11 mouse cellular contexts compared by ENCODE assay signal in the genomic region with DNA sequence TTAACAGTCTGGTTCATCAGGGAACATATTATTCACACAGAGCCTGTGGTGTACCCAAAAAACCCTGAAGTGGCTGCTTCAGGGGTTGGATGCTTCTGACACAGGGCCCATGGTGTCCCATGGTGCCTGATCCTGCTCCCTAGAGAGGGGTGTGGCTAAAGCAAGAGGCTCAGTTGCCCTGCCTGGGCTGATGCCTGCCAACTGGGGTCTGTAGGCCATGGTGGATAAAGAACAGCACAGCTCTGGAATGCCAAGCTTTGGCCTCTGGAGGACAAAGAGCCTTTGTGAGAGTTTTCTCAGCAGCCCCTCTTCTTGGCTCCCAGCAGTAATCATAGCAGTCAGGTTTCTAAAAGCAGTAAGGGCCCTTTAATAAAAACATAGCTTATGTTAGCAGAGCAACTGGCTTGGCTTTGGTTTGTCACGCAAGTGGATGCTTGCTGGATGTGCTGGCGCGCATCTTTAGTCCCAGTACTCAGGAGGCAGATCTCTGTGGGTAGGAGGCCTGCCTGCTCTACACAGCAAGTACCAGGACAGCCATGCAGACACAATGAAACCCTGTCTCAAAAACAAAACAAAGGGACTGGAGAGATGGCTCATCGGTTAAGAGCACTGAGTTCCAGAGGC. TPM values are rescaled to one million over a fixed set of nuclear protein-coding genes. Genes with fewer than 3 reads are reported as not detected.
DNase-seq lines count a peak whose midpoint lies in the region; ATAC-seq lines count a peak whose summit lies in the region.
"Had no signal": no experiment of that assay in that cellular context is flagged by ENCODE, and none has a peak within 500 bp of the region (broad histone marks: within the 10 kb centered on the region; RNA-seq: fewer than 3 reads in every experiment).

No protein-coding gene starts in this region.

- peak overlapping the region; percentile 26; the same call in 1 of the 2 replicates for H3K27ac ChIP-seq in embryonic facial prominence, embryonic 12.5 days
- peak overlapping the region; percentile 66 for H3K27ac ChIP-seq in hindbrain, embryonic 13.5 days
- peak overlapping the region; percentile 26; the same call in 1 of the 2 replicates for H3K27ac ChIP-seq in midbrain, embryonic 15.5 days
- H3K27ac ChIP-seq: liver, embryonic 15.5 days had no signal

- no peak for ATAC-seq in embryonic facial prominence, embryonic 12.5 days (ENCODE audit: insufficient number of reproducible peaks, insufficient read depth, low FRiP score, low TSS enrichment)
- peak; percentile 72; the same call in 1 of the 2 replicates for ATAC-seq in hindbrain, embryonic 13.5 days (ENCODE audit: low FRiP score)
- peak; percentile 51; the same call in 1 of the 2 replicates for ATAC-seq in midbrain, embryonic 15.5 days (replicated peaks)
- no peak for ATAC-seq in CD4-positive, CD25-positive, alpha-beta regulatory T cell, adult 4 months

- peaks cover 35% of the 10 kb centered on the region for H3K36me3 ChIP-seq in embryonic facial prominence, embryonic 12.5 days
- H3K36me3 ChIP-seq in hindbrain, embryonic 13.5 days = peaks cover 47% of the 10 kb centered on the region
- peaks cover 19% of the 10 kb centered on the region; the same call in 1 of the 2 replicates for H3K36me3 ChIP-seq in midbrain, embryonic 15.5 days (replicated peaks)

- H3K9me3 ChIP-seq in embryonic facial prominence, embryonic 12.5 days = no peaks in the 10 kb centered on the region
- H3K9me3 ChIP-seq in hindbrain, embryonic 13.5 days = no peaks in the 10 kb centered on the region
- H3K9me3 ChIP-seq in midbrain, embryonic 15.5 days = no peaks in the 10 kb centered on the region
- H3K9me3 ChIP-seq: liver, embryonic 15.5 days had no signal

- DNase-seq in layer of hippocampus, adult 11-12 months (ENCODE audit: low spot score) = peak; percentile 38
- no peak for DNase-seq in layer of hippocampus, adult 9-10 months (ENCODE audit: low spot score)
- no peak for DNase-seq in thymus, postnatal 36 days
- no peak for DNase-seq in kidney, adult 11 months
- DNase-seq: cerebellum, postnatal 36 days; kidney, postnatal 10 days had no signal

- 38% methylated on average over 4 of the region's 4 CpGs for WGBS in embryonic facial prominence, embryonic 12.5 days
- 63% methylated on average over 4 of the region's 4 CpGs for WGBS in hindbrain, embryonic 13.5 days
- WGBS in midbrain, embryonic 15.5 days = 64% methylated on average over 4 of the region's 4 CpGs

- H3K4me3 ChIP-seq in embryonic facial prominence, embryonic 12.5 days = no peak overlapping the region
- H3K4me3 ChIP-seq in hindbrain, embryonic 13.5 days = no peak overlapping the region
- no peak overlapping the region for H3K4me3 ChIP-seq in midbrain, embryonic 15.5 days
- H3K4me3 ChIP-seq: liver, embryonic 15.5 days had no signal

- H3K27me3 ChIP-seq in embryonic facial prominence, embryonic 12.5 days = no peaks in the 10 kb centered on the region
- H3K27me3 ChIP-seq in hindbrain, embryonic 13.5 days = 0 out of 2 replicates have a peak, but pooled peaks cover 4% of the 10 kb centered on the region
- no peaks in the 10 kb centered on the region for H3K27me3 ChIP-seq in midbrain, embryonic 15.5 days (replicated peaks)
- H3K27me3 ChIP-seq: liver, embryonic 15.5 days had no signal

- H3K4me2 ChIP-seq in embryonic facial prominence, embryonic 12.5 days (replicated peaks) = no peak overlapping the region
- no peak overlapping the region for H3K4me2 ChIP-seq in hindbrain, embryonic 13.5 days
- no peak overlapping the region for H3K4me2 ChIP-seq in midbrain, embryonic 15.5 days
- H3K4me2 ChIP-seq: liver, embryonic 15.5 days had no signal

- no peaks in the 10 kb centered on the region for H3K4me1 ChIP-seq in embryonic facial prominence, embryonic 12.5 days
- peaks cover 19% of the 10 kb centered on the region for H3K4me1 ChIP-seq in hindbrain, embryonic 13.5 days (replicated peaks)
- H3K4me1 ChIP-seq in midbrain, embryonic 15.5 days = peaks cover 11% of the 10 kb centered on the region

- no peak overlapping the region for H3K9ac ChIP-seq in embryonic facial prominence, embryonic 12.5 days
- peak overlapping the region; percentile 35 for H3K9ac ChIP-seq in hindbrain, embryonic 13.5 days
- no peak overlapping the region for H3K9ac ChIP-seq in midbrain, embryonic 15.5 days
- H3K9ac ChIP-seq: liver, embryonic 15.5 days had no signal

RNA-seq across cellular contexts. Expression of gene Cops9, which starts 6.7 kb away (rescaled TPM):
- 340 and 378 TPM in 2 replicates for polyA plus RNA-seq in embryonic facial prominence, embryonic 12.5 days (2016; fragmentation: Nextera tagmentation; extraction: Ambion mirVana)
- 597 TPM in 2 replicates for polyA plus RNA-seq in hindbrain, embryonic 13.5 days (2015; fragmentation: Nextera tagmentation; extraction: Ambion mirVana)
- polyA plus RNA-seq in midbrain, embryonic 15.5 days (2015; fragmentation: Nextera tagmentation; extraction: Ambion mirVana) = 526 and 562 TPM in 2 replicates
- 100 to 1,000 TPM; 161 to 251 TPM for polyA plus RNA-seq in CD4-positive, CD25-positive, alpha-beta regulatory T cell, adult 4 months (2017; shearing (Covaris generic))

RNA-seq across cellular contexts. Expression of gene Otos, which starts 13.6 kb away (rescaled TPM):
- polyA plus RNA-seq in embryonic facial prominence, embryonic 12.5 days (2016; fragmentation: Nextera tagmentation; extraction: Ambion mirVana) = 0.17 TPM in 1 of 2 replicates, not detected in the other
- polyA plus RNA-seq in hindbrain, embryonic 13.5 days (2015; fragmentation: Nextera tagmentation; extraction: Ambion mirVana) = 0.12 TPM in 1 of 2 replicates, not detected in the other
- 0.35 TPM in 1 of 2 replicates, not detected in the other for polyA plus RNA-seq in midbrain, embryonic 15.5 days (2015; fragmentation: Nextera tagmentation; extraction: Ambion mirVana)
- polyA plus RNA-seq in CD4-positive, CD25-positive, alpha-beta regulatory T cell, adult 4 months (2017; shearing (Covaris generic)) = 1 to 10 TPM in 1 of 2 experiments, under 1 TPM in 1; 0.94 to 1.8 TPM

RNA-seq across cellular contexts. Expression of gene Olfr12, which starts 17.5 kb away (rescaled TPM):
- polyA plus RNA-seq in embryonic facial prominence, embryonic 12.5 days (2016; fragmentation: Nextera tagmentation; extraction: Ambion mirVana) = 0.13 TPM in 1 of 2 replicates, not detected in the other
- not detected in 2 replicates for polyA plus RNA-seq in hindbrain, embryonic 13.5 days (2015; fragmentation: Nextera tagmentation; extraction: Ambion mirVana)
- polyA plus RNA-seq in midbrain, embryonic 15.5 days (2015; fragmentation: Nextera tagmentation; extraction: Ambion mirVana) = not detected in 2 replicates
- polyA plus RNA-seq in CD4-positive, CD25-positive, alpha-beta regulatory T cell, adult 4 months (2017; shearing (Covaris generic)) = not detected
- polyA plus RNA-seq: liver, embryonic 15.5 days had no signal

RNA-seq across cellular contexts. Expression of gene Olfr1410, which starts 29.5 kb away (rescaled TPM):
- not detected in 2 replicates for polyA plus RNA-seq in embryonic facial prominence, embryonic 12.5 days (2016; fragmentation: Nextera tagmentation; extraction: Ambion mirVana)
- polyA plus RNA-seq in hindbrain, embryonic 13.5 days (2015; fragmentation: Nextera tagmentation; extraction: Ambion mirVana) = not detected in 2 replicates
- not detected in 2 replicates for polyA plus RNA-seq in midbrain, embryonic 15.5 days (2015; fragmentation: Nextera tagmentation; extraction: Ambion mirVana)
- polyA plus RNA-seq in CD4-positive, CD25-positive, alpha-beta regulatory T cell, adult 4 months (2017; shearing (Covaris generic)) = not detected
- polyA plus RNA-seq: liver, embryonic 15.5 days had no signal

RNA-seq across cellular contexts. Expression of gene Olfr1411, which starts 40.9 kb away (rescaled TPM):
- polyA plus RNA-seq in embryonic facial prominence, embryonic 12.5 days (2016; fragmentation: Nextera tagmentation; extraction: Ambion mirVana) = not detected in 2 replicates
- polyA plus RNA-seq in hindbrain, embryonic 13.5 days (2015; fragmentation: Nextera tagmentation; extraction: Ambion mirVana) = not detected in 2 replicates
- not detected in 2 replicates for polyA plus RNA-seq in midbrain, embryonic 15.5 days (2015; fragmentation: Nextera tagmentation; extraction: Ambion mirVana)
- not detected for polyA plus RNA-seq in CD4-positive, CD25-positive, alpha-beta regulatory T cell, adult 4 months (2017; shearing (Covaris generic))
- polyA plus RNA-seq: liver, embryonic 15.5 days had no signal

Comparison
In these comparisons a context has a peak if more than half of its experiments do, and no peak if none do; other contexts are left out.
1. ATAC-seq: peak in hindbrain, embryonic 13.5 days (single experiment) and midbrain, embryonic 15.5 days (single experiment); none in embryonic facial prominence, embryonic 12.5 days (single experiment) and CD4-positive, CD25-positive, alpha-beta regulatory T cell, adult 4 months (single experiment).
2. Peak in every context shown above with its lines, with median percentiles within 50 percentile points of each other: H3K27ac ChIP-seq.